Mouse (Mus musculus) heart, adult 2 months (tissue): ENCODE measurements around the gene Dnajc22.

Experiments
- CTCF ChIP-seq: fragments of 200-600 bp; IDR thresholded peaks from 2 replicates; pipeline ENCODE4 v1.8.1; 2022; ENCODE audit warnings: antibody characterized with exemption, mild to moderate bottlenecking, moderate library complexity
- EP300 ChIP-seq: fragments of 200-500 bp; IDR thresholded peaks from 2 replicates; pipeline ENCODE4 v1.6.1; 2011; ENCODE audit warnings: low read depth, low read length, control low read depth; ENCODE audit not compliant: insufficient read depth
- POLR2A ChIP-seq: fragments of 200-500 bp; IDR thresholded peaks from 2 replicates; pipeline ENCODE4 v1.6.1; 2011; ENCODE audit warnings: mild to moderate bottlenecking, low read depth, low read length, control low read depth; ENCODE audit not compliant: insufficient read depth

- no peak for TF ChIP-seq POLR2A
- TF ChIP-seq EP300, result no peak
- no peak for TF ChIP-seq CTCF
These were observed 32.7 kb downstream of the Dnajc22 start, which contains the start of gene Spats2 for GRCm38 (mm10) chr15:99125711-99126080.
